Mouse (Mus musculus) NIH3T3 (cell line): ENCODE measurements around the gene Brox.
A peak's percentile ranks its signal among the peaks of the same experiment; 100 is the strongest.
"Not testable (repeated sequence)": the region's sequence is repeated elsewhere in the genome, so short reads cannot be mapped to it uniquely, and the experiment has no call there.

Source experiments
- DNase-seq: peaks from one replicate; pipeline ENCODE4 v3.0.0-alpha.2; 2012; ENCODE audit warnings: low read depth

The Brox gene

GRCm38 (mm10) chr1:183296877-183297383, at the start of gene Brox:
Gene Brox, minus strand, starts transcription at chr1:183297269.
- DNase-seq, result peak; percentile 96

GRCm38 (mm10) chr1:183345817-183346195, 48.7 kb upstream of the Brox start:
- DNase-seq, result peak; percentile 9

GRCm38 (mm10) chr1:183344886-183345816, 48.1 kb upstream of the Brox start:
- DNase-seq, result peak; percentile 96

GRCm38 (mm10) chr1:183342902-183343301, 45.8 kb upstream of the Brox start:
- DNase-seq, result not testable (repeated sequence)

- DNase-seq, result no peak
These were observed 30.1 kb upstream of the Brox start for GRCm38 (mm10) chr1:183327171-183327570.

GRCm38 (mm10) chr1:183324433-183324832, 27.4 kb upstream of the Brox start:
- no peak for DNase-seq

- DNase-seq, result no peak
These were observed 26.9 kb upstream of the Brox start for GRCm38 (mm10) chr1:183323923-183324322.

GRCm38 (mm10) chr1:183322496-183322895, 25.4 kb upstream of the Brox start:
- not testable (repeated sequence) for DNase-seq

- DNase-seq, result peak; percentile 78
These were observed 23.6 kb upstream of the Brox start for GRCm38 (mm10) chr1:183320708-183321107.

- peak; percentile 45 for DNase-seq
These were observed 18.7 kb upstream of the Brox start for GRCm38 (mm10) chr1:183315783-183316182.

- no peak for DNase-seq
These were observed 15.0 kb upstream of the Brox start for GRCm38 (mm10) chr1:183312076-183312475.

GRCm38 (mm10) chr1:183309601-183310000, 12.5 kb upstream of the Brox start:
- not testable (repeated sequence) for DNase-seq

- DNase-seq, result no peak
These were observed 11.4 kb upstream of the Brox start for GRCm38 (mm10) chr1:183308476-183308875.

- no peak for DNase-seq
These were observed 10.5 kb upstream of the Brox start for GRCm38 (mm10) chr1:183307555-183307954.

GRCm38 (mm10) chr1:183299161-183299560, 2.1 kb upstream of the Brox start:
- DNase-seq, result peak; percentile 95

GRCm38 (mm10) chr1:183297886-183298489, 919 bp upstream of the Brox start:
- peak; percentile 73 for DNase-seq

- peak; percentile 54 for DNase-seq
These were observed 410 bp upstream of the Brox start for GRCm38 (mm10) chr1:183297473-183297885.

- DNase-seq, result no peak
These were observed 604 bp downstream of the Brox start, which contains the start of gene Aida for GRCm38 (mm10) chr1:183296465-183296864. Gene Aida, plus strand, starts transcription at chr1:183296590.

- DNase-seq, result no peak
These were observed 7.5 kb downstream of the Brox start for GRCm38 (mm10) chr1:183289576-183289975.

- peak; percentile 55 for DNase-seq
These were observed 8.7 kb downstream of the Brox start for GRCm38 (mm10) chr1:183288351-183288750.

- no peak for DNase-seq
These were observed 21.3 kb downstream of the Brox start for GRCm38 (mm10) chr1:183275763-183276162.

- no peak for DNase-seq
These were observed 22.7 kb downstream of the Brox start for GRCm38 (mm10) chr1:183274385-183274784.
